Mouse (Mus musculus): Measurements from ENCODE around the gene Prss2. TPM values are rescaled to one million over a fixed set of nuclear protein-coding genes. Genes with fewer than 3 reads are reported as not detected.
"Not testable (repeated sequence)": the region's sequence is repeated elsewhere in the genome, so short reads cannot be mapped to it uniquely, and the experiment has no call there.

Gene Prss2
- polyA plus RNA-seq, 1 experiment from 2014 or later, result not detected

GRCm38 (mm10) chr6:41562598-41562997 lies 41.0 kb downstream of the Prss2 start:
- ATAC-seq, result no peak

GRCm38 (mm10) chr6:41563104-41563951 lies 41.7 kb downstream of the Prss2 start:
- H3K27me3 ChIP-seq (replicated peaks; ENCODE audit: control insufficient read depth, insufficient read depth, low read length); H3K9me3 ChIP-seq (ENCODE audit: control insufficient read depth, low read length); H3K4me1 ChIP-seq (ENCODE audit: control insufficient read depth, insufficient read depth, low read depth, low read length); H3K36me3 ChIP-seq (ENCODE audit: control insufficient read depth, insufficient read depth, low read length); H3K9ac ChIP-seq (ENCODE audit: low read depth, low read length); H3K27ac ChIP-seq (ENCODE audit: low read depth, low read length): not testable (repeated sequence)
- ATAC-seq, result peak; percentile 79
- 62% methylated on average over 5 of the region's 23 CpGs for WGBS
- H3K4me2 ChIP-seq (ENCODE audit: low read length), result peak overlapping the region; percentile 34
- peak overlapping the region; percentile 20 for H3K4me3 ChIP-seq (ENCODE audit: low read length)

More at GRCm38 (mm10) chr6:41562598-41562997, 41.0 kb downstream of the Prss2 start:
- Histone ChIP-seq H3K9me3 (ENCODE audit: control insufficient read depth, low read length) (no peaks in the 10 kb centered on the region), H3K4me1 (ENCODE audit: control insufficient read depth, insufficient read depth, low read depth, low read length) (no peaks in the 10 kb centered on the region), H3K27ac (ENCODE audit: low read depth, low read length) (no peak overlapping the region), H3K4me3 (ENCODE audit: low read length) (peak overlapping the region; percentile 20), H3K4me2 (ENCODE audit: low read length) (peak overlapping the region; percentile 41), H3K36me3 (ENCODE audit: control insufficient read depth, insufficient read depth, low read length) (no peaks in the 10 kb centered on the region), H3K27me3 (replicated peaks; ENCODE audit: control insufficient read depth, insufficient read depth, low read length) (no peaks in the 10 kb centered on the region), H3K9ac (ENCODE audit: low read depth, low read length) (no peak overlapping the region; the same call in 1 of the 2 replicates)
- 95% methylated on average over 4 of the region's 4 CpGs for WGBS

GRCm38 (mm10) chr6:41565261-41565660 lies 43.7 kb downstream of the Prss2 start:
- no peaks in the 10 kb centered on the region for H3K4me1 ChIP-seq (ENCODE audit: control insufficient read depth, insufficient read depth, low read depth, low read length)
- WGBS, result 59% methylated on average over 1 of the region's 1 CpGs

GRCm38 (mm10) chr6:41566965-41567364 lies 45.4 kb downstream of the Prss2 start:
- Histone ChIP-seq H3K4me2 (ENCODE audit: low read length) (no peak overlapping the region), H3K9me3 (ENCODE audit: control insufficient read depth, low read length) (no peaks in the 10 kb centered on the region), H3K4me1 (ENCODE audit: control insufficient read depth, insufficient read depth, low read depth, low read length) (no peaks in the 10 kb centered on the region), H3K27ac (ENCODE audit: low read depth, low read length) (no peak overlapping the region), H3K9ac (ENCODE audit: low read depth, low read length) (no peak overlapping the region), H3K36me3 (ENCODE audit: control insufficient read depth, insufficient read depth, low read length) (no peaks in the 10 kb centered on the region), H3K27me3 (replicated peaks; ENCODE audit: control insufficient read depth, insufficient read depth, low read length) (no peaks in the 10 kb centered on the region), H3K4me3 (ENCODE audit: low read length) (no peak overlapping the region)
- WGBS, result 90% methylated on average over 4 of the region's 4 CpGs
- ATAC-seq, result no peak

More at GRCm38 (mm10) chr6:41565261-41565660, 43.7 kb downstream of the Prss2 start:
- no peaks in the 10 kb centered on the region for H3K36me3 ChIP-seq (ENCODE audit: control insufficient read depth, insufficient read depth, low read length)
- H3K9ac ChIP-seq (ENCODE audit: low read depth, low read length), result no peak overlapping the region
- no peak overlapping the region for H3K4me3 ChIP-seq (ENCODE audit: low read length)
- ATAC-seq, result no peak
- H3K9me3 ChIP-seq (ENCODE audit: control insufficient read depth, low read length), result no peaks in the 10 kb centered on the region
- H3K27me3 ChIP-seq (replicated peaks; ENCODE audit: control insufficient read depth, insufficient read depth, low read length), result no peaks in the 10 kb centered on the region
- no peak overlapping the region for H3K4me2 ChIP-seq (ENCODE audit: low read length)
- no peak overlapping the region for H3K27ac ChIP-seq (ENCODE audit: low read depth, low read length)

- WGBS, result 58% methylated on average over 3 of the region's 3 CpGs
Measured at GRCm38 (mm10) chr6:41569078-41569477, 47.5 kb downstream of the Prss2 start.

More at GRCm38 (mm10) chr6:41569078-41569477, 47.5 kb downstream of the Prss2 start:
- no peaks in the 10 kb centered on the region for H3K27me3 ChIP-seq (replicated peaks; ENCODE audit: control insufficient read depth, insufficient read depth, low read length)
- H3K4me3 ChIP-seq (ENCODE audit: low read length), result no peak overlapping the region
- H3K4me1 ChIP-seq (ENCODE audit: control insufficient read depth, insufficient read depth, low read depth, low read length), result no peaks in the 10 kb centered on the region
- H3K9me3 ChIP-seq (ENCODE audit: control insufficient read depth, low read length), result no peaks in the 10 kb centered on the region
- no peak for ATAC-seq
- H3K4me2 ChIP-seq (ENCODE audit: low read length), result no peak overlapping the region
- no peak overlapping the region for H3K9ac ChIP-seq (ENCODE audit: low read depth, low read length)
- no peak overlapping the region for H3K27ac ChIP-seq (ENCODE audit: low read depth, low read length)
- no peaks in the 10 kb centered on the region for H3K36me3 ChIP-seq (ENCODE audit: control insufficient read depth, insufficient read depth, low read length)

Other genes with a start within 250 kb of the Prss2 start
- gene Try4, start 219.5 kb upstream of the Prss2 start, polyA plus RNA-seq (2015; fragmentation: Nextera tagmentation; extraction: Ambion mirVana), result not detected in 2 replicates
- gene Try5, start 204.9 kb upstream of the Prss2 start, polyA plus RNA-seq (2015; fragmentation: Nextera tagmentation; extraction: Ambion mirVana), result 0.20 and 0.40 TPM in 2 replicates
- gene Try10, start 167.7 kb upstream of the Prss2 start, polyA plus RNA-seq (2015; fragmentation: Nextera tagmentation; extraction: Ambion mirVana), result not detected in 2 replicates
- not detected in 2 replicates for gene Prss3, start 144.1 kb upstream of the Prss2 start, polyA plus RNA-seq (2015; fragmentation: Nextera tagmentation; extraction: Ambion mirVana)
- not detected in 2 replicates for gene Gm5771, start 129.4 kb upstream of the Prss2 start, polyA plus RNA-seq (2015; fragmentation: Nextera tagmentation; extraction: Ambion mirVana)
- not detected in 2 replicates for gene Gm10334, start 75.6 kb upstream of the Prss2 start, polyA plus RNA-seq (2015; fragmentation: Nextera tagmentation; extraction: Ambion mirVana)
- gene Prss1, start 62.9 kb upstream of the Prss2 start, polyA plus RNA-seq (2015; fragmentation: Nextera tagmentation; extraction: Ambion mirVana), result not detected in 2 replicates
- gene Ephb6, start 83.7 kb downstream of the Prss2 start, polyA plus RNA-seq (2015; fragmentation: Nextera tagmentation; extraction: Ambion mirVana), result 39.4 and 46.6 TPM in 2 replicates
- 0.61 and 1.2 TPM in 2 replicates for gene Trpv6, start 114.6 kb downstream of the Prss2 start, polyA plus RNA-seq (2015; fragmentation: Nextera tagmentation; extraction: Ambion mirVana)
- not detected in 2 replicates for gene Trpv5, start 159.0 kb downstream of the Prss2 start, polyA plus RNA-seq (2015; fragmentation: Nextera tagmentation; extraction: Ambion mirVana)
- gene Llcfc1, start 162.6 kb downstream of the Prss2 start, polyA plus RNA-seq (2015; fragmentation: Nextera tagmentation; extraction: Ambion mirVana), result not detected in 2 replicates
- gene Kel, start 182.6 kb downstream of the Prss2 start, polyA plus RNA-seq (2015; fragmentation: Nextera tagmentation; extraction: Ambion mirVana), result 0.25 and 0.50 TPM in 2 replicates

Measured in hindbrain, embryonic 16.5 days (tissue).